Mouse (Mus musculus): ENCODE results near the gene Fam214a.

DNA sequence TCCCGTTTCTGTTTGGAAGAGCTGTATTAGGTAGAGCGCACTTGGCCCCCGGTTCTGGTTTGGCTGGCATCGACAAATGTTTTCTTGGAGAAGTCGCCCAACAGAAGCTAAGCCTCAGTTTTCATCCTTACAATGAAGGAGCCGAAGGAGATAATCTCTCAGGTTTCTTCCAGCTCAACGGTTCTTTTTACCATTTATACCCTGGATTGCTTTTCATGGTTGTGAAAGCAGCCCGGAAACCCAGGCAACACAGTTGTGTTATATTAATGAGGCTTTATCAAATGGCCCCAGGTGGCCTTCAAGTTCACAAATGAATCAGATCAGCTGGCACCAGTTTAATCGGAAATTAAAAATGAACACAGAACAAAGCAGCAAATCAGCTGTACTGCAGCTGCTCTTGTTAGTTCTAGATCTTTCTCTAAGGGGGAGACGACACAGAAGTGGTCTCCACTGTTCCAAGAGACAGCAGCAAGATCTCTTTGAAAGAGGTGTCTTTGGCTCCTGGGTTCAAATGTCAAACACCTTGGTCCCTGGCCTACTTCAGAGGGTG is 27.4 kb upstream of the Fam214a start:
- TF ChIP-seq CTCF (IDR thresholded peaks at IDR 0.05; ENCODE audit: extremely low read depth, insufficient read length, insufficient replicate concordance, low read depth, low read length) (no peak), POLR2A (IDR thresholded peaks at IDR 0.05; ENCODE audit: low read depth, low read length) (no peak)

All from small intestine, adult 2 months (tissue).